Mouse (Mus musculus): Measurements from ENCODE around the gene 1700042G07Rik. TPM values are rescaled to one million over a fixed set of nuclear protein-coding genes. Genes with fewer than 3 reads are reported as not detected.

Gene 1700042G07Rik
- polyA plus RNA-seq, 1 experiment = not detected

- no peak for TF ChIP-seq POLR2A (IDR thresholded peaks at IDR 0.05; ENCODE audit: borderline replicate concordance, extremely low read depth, insufficient read depth, insufficient read length, poor library complexity, severe bottlenecking)
- TF ChIP-seq CTCF (IDR thresholded peaks at IDR 0.05; ENCODE audit: borderline replicate concordance, extremely low read depth, insufficient read depth, insufficient read length) = no peak
- DNase-seq (ENCODE audit: low read depth) = peak; percentile 28
These were observed 29.8 kb upstream of the 1700042G07Rik start for GRCm38 (mm10) chr4:116143317-116143811.

DNA sequence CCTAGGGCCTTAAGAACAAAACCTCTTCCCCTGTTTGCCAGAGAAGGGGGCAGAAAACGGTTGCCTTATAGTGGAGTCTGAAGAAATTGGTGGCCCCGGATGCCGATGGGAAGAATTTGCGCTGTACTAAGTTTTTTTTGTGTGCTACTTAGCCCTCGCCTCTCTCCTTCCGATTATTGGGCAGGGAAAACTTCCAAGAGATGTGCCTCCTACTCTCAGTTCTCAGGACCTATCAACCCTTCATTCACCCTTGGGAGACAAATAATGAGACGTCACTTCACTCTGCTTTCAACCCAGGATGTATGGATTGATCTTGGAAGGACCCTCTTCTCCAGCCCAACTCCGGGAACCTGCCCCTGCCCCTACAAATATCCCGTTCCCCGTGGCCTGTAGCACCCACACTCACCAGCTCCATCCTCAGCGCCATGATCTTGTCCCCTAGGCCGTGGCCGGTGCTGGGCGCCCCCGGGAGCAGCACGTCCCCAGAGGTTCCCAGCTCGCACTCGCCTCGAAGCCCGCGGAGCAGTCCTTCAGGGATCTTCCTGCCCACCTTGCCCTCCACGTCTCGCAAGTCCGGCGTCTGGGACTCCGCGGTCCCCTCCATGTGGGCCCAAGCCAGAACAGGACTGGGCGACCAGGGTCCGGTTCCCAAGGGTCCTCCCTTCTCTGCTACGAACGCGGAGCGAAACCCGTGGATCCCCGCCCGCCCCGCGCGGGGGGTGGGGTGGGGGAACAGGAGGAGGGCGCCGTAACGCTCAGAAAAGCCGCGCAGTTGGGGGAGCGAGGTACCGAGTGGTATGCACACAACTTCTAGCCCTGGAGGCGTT is 29.1 kb upstream of the 1700042G07Rik start:
- TF ChIP-seq CTCF (IDR thresholded peaks at IDR 0.05; ENCODE audit: borderline replicate concordance, extremely low read depth, insufficient read depth, insufficient read length) = no peak
- no peak for TF ChIP-seq POLR2A (IDR thresholded peaks at IDR 0.05; ENCODE audit: borderline replicate concordance, extremely low read depth, insufficient read depth, insufficient read length, poor library complexity, severe bottlenecking)
- peak; percentile 67 for DNase-seq (ENCODE audit: low read depth)

GRCm38 (mm10) chr4:116149812-116150155 is 23.4 kb upstream of the 1700042G07Rik start:
- TF ChIP-seq POLR2A (IDR thresholded peaks at IDR 0.05; ENCODE audit: borderline replicate concordance, extremely low read depth, insufficient read depth, insufficient read length, poor library complexity, severe bottlenecking) = no peak
- TF ChIP-seq CTCF (IDR thresholded peaks at IDR 0.05; ENCODE audit: borderline replicate concordance, extremely low read depth, insufficient read depth, insufficient read length) = no peak
- no peak for DNase-seq (ENCODE audit: low read depth)

GRCm38 (mm10) chr4:116150156-116150861 is 22.9 kb upstream of the 1700042G07Rik start:
- TF ChIP-seq POLR2A (IDR thresholded peaks at IDR 0.05; ENCODE audit: borderline replicate concordance, extremely low read depth, insufficient read depth, insufficient read length, poor library complexity, severe bottlenecking) (peak; percentile 85), CTCF (IDR thresholded peaks at IDR 0.05; ENCODE audit: borderline replicate concordance, extremely low read depth, insufficient read depth, insufficient read length) (no peak)
- peak; percentile 71 for DNase-seq (ENCODE audit: low read depth)

DNA sequence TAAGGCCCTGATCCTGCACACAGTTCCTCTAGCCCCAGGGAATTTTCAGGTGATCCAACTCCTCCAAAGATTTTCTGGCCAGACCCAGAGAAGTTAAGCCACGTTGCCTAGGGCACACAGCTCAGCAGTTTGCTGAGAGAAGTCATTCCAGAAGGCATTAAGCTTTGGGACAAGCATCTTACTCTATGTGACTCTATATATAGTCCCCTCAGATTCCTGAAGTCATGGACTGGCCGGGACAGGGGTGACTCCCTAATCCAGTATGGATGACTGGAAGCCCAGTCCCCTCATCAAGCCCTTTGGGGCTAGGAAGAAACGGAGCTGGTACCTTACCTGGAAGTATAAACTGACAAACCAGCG is 22.3 kb upstream of the 1700042G07Rik start:
- no peak for TF ChIP-seq CTCF (IDR thresholded peaks at IDR 0.05; ENCODE audit: borderline replicate concordance, extremely low read depth, insufficient read depth, insufficient read length)
- no peak for TF ChIP-seq POLR2A (IDR thresholded peaks at IDR 0.05; ENCODE audit: borderline replicate concordance, extremely low read depth, insufficient read depth, insufficient read length, poor library complexity, severe bottlenecking)
- no peak for DNase-seq (ENCODE audit: low read depth)

- TF ChIP-seq CTCF (IDR thresholded peaks at IDR 0.05; ENCODE audit: borderline replicate concordance, extremely low read depth, insufficient read depth, insufficient read length) (no peak), POLR2A (IDR thresholded peaks at IDR 0.05; ENCODE audit: borderline replicate concordance, extremely low read depth, insufficient read depth, insufficient read length, poor library complexity, severe bottlenecking) (no peak)
- DNase-seq (ENCODE audit: low read depth) = no peak
These were observed 21.9 kb upstream of the 1700042G07Rik start, which contains the start of gene Lurap1 for GRCm38 (mm10) chr4:116151238-116151637. TSS of gene Lurap1 (minus strand) at chr4:116151338.

DNA sequence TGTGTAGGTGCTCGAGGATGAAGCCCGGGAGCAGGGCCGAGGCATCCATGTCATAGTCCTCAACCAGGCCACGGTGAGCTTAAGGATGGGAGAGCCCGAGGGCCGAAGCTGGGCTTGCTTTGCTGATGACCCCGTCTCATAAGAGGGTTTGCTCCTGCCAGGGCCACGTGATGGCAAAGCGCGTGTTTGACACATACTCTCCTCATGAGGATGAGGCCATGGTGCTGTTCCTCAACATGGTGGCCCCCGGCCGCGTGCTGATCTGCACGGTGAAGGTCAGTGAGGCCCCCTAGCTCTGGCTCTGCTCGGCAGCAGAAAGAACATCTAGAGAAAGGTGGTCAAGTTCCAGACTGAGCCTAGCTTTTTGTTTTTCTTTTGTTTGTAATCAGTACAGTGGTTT is 20.5 kb upstream of the 1700042G07Rik start:
- no peak for TF ChIP-seq CTCF (IDR thresholded peaks at IDR 0.05; ENCODE audit: borderline replicate concordance, extremely low read depth, insufficient read depth, insufficient read length)
- no peak for TF ChIP-seq POLR2A (IDR thresholded peaks at IDR 0.05; ENCODE audit: borderline replicate concordance, extremely low read depth, insufficient read depth, insufficient read length, poor library complexity, severe bottlenecking)
- no peak for DNase-seq (ENCODE audit: low read depth)

DNA sequence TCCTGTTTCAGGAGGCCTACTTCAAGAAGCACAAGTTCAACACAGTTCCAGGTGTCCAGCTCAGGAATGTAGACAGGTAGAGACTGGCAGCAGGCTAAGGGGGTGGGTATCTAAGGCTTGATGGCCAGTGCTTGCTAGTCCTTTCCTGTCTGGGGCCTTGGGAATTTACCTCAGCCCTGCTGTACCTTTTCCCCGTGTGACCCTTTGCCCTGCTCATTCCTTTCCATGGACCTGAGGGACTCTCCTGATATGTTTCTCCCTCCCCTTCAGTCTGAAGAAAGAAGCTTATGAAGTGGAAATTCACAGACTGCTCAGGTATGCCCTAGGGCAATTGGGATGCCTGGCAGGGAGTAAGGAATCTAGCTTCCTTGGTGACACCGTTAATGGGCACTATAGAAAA is 15.3 kb upstream of the 1700042G07Rik start:
- TF ChIP-seq CTCF (IDR thresholded peaks at IDR 0.05; ENCODE audit: borderline replicate concordance, extremely low read depth, insufficient read depth, insufficient read length) (no peak), POLR2A (IDR thresholded peaks at IDR 0.05; ENCODE audit: borderline replicate concordance, extremely low read depth, insufficient read depth, insufficient read length, poor library complexity, severe bottlenecking) (no peak)

DNA sequence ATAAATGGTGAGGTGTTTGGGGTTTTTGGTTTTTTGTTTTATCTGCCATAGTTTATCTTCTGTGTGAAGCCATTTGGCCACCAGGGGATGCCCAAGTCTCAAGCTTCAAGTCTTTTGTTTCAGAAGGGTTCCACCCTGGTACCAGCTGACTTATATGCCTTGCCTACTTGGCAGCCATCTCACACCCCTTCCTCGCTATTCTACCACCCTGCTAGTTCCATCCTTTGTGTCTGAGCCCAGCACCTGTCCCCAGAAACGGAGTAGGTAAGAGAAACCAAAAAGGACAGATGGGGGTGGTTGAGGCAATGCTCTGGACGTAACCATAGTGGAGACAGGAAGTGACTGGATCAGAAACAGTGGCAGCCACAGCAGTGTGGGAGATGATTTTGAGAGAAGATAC is 13.3 kb upstream of the 1700042G07Rik start:
- TF ChIP-seq CTCF (IDR thresholded peaks at IDR 0.05; ENCODE audit: borderline replicate concordance, extremely low read depth, insufficient read depth, insufficient read length) = peak; percentile 54; the same call in 1 of the 2 replicates
- TF ChIP-seq POLR2A (IDR thresholded peaks at IDR 0.05; ENCODE audit: borderline replicate concordance, extremely low read depth, insufficient read depth, insufficient read length, poor library complexity, severe bottlenecking) = no peak
- DNase-seq (ENCODE audit: low read depth) = peak; percentile 78

More for the DNA sequence above, 15.3 kb upstream of the 1700042G07Rik start:
- DNase-seq (ENCODE audit: low read depth) = no peak

DNA sequence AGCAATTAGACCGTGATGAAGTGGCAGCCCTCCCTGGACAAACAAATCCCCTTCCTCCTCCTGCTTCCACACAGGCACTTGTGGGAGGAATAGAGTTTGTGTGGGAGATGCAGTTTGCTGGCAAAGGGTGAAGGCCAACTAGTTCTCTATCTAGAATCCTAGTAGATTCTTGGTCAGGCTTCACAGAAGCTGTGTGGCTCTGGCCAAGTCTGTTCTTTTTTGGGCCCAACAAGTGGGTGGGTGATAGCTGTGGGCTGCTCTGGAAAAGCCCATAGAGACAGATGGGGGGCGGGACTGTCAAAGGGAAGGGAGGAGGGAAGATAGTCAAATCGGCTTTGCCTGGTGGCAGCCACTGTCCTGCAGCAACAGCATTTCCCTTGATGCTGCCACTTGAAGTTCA is 12.4 kb upstream of the 1700042G07Rik start:
- no peak for DNase-seq (ENCODE audit: low read depth)
- TF ChIP-seq CTCF (IDR thresholded peaks at IDR 0.05; ENCODE audit: borderline replicate concordance, extremely low read depth, insufficient read depth, insufficient read length) (no peak), POLR2A (IDR thresholded peaks at IDR 0.05; ENCODE audit: borderline replicate concordance, extremely low read depth, insufficient read depth, insufficient read length, poor library complexity, severe bottlenecking) (no peak)

- no peak for TF ChIP-seq POLR2A (IDR thresholded peaks at IDR 0.05; ENCODE audit: borderline replicate concordance, extremely low read depth, insufficient read depth, insufficient read length, poor library complexity, severe bottlenecking)
- no peak for TF ChIP-seq CTCF (IDR thresholded peaks at IDR 0.05; ENCODE audit: borderline replicate concordance, extremely low read depth, insufficient read depth, insufficient read length)
- DNase-seq (ENCODE audit: low read depth) = no peak
These were observed 11.0 kb upstream of the 1700042G07Rik start for GRCm38 (mm10) chr4:116162142-116162541.
